Mouse (Mus musculus) embryonic facial prominence, embryonic 11.5 days (tissue): ENCODE results near the gene Gm10447. TPM values are rescaled to one million over a fixed set of nuclear protein-coding genes. Genes with fewer than 3 reads are reported as not detected.

Experiments
- ATAC-seq: fragments of 200-750 bp; cut with Nextera tagmentation; replicated peaks from 2 replicates; pipeline ENCODE4 v1.8.0; 2017; ENCODE audit warnings: low read depth; ENCODE audit not compliant: insufficient number of reproducible peaks, low FRiP score, low TSS enrichment
- DNase-seq: peaks from one replicate; pipeline ENCODE4 v3.0.0-alpha.2; 2015; ENCODE audit warnings: low spot score
- H3K27ac ChIP-seq: fragments of 300-500 bp; sonication (generic); replicated peaks from 2 replicates; pipeline ENCODE4 v1.5.1; 2014; ENCODE audit warnings: mild to moderate bottlenecking, low read depth, low read length, control low read depth
- H3K27me3 ChIP-seq: fragments of 300-500 bp; sonication (generic); 2 replicates; pipeline ENCODE4 v1.6.1; 2014; ENCODE audit warnings: mild to moderate bottlenecking, low read length, moderate library complexity, mixed read lengths; ENCODE audit not compliant: control insufficient read depth, insufficient read depth
- H3K36me3 ChIP-seq: fragments of 300-500 bp; sonication (generic); replicated peaks from 2 replicates; pipeline ENCODE4 v1.6.1; 2014; ENCODE audit warnings: low read depth, mild to moderate bottlenecking, low read length, moderate library complexity, mixed read lengths; ENCODE audit not compliant: control insufficient read depth, insufficient read depth
- H3K4me1 ChIP-seq: fragments of 300-500 bp; sonication (generic); 2 replicates; pipeline ENCODE4 v1.6.1; 2014; ENCODE audit warnings: low read length, mixed read lengths; ENCODE audit not compliant: control insufficient read depth, insufficient read depth
- H3K4me2 ChIP-seq: fragments of 300-500 bp; sonication (generic); 2 replicates; pipeline ENCODE4 v1.6.1; 2014; ENCODE audit warnings: low read depth, mild to moderate bottlenecking, control low read depth, low read length, moderate library complexity
- H3K4me3 ChIP-seq: fragments of 300-500 bp; sonication (generic); 2 replicates; pipeline ENCODE4 v1.5.1; 2014; ENCODE audit warnings: low read depth, low read length, control low read depth
- H3K9ac ChIP-seq: fragments of 300-500 bp; sonication (generic); replicated peaks from 2 replicates; pipeline ENCODE4 v1.6.1; 2014; ENCODE audit warnings: mild to moderate bottlenecking, control low read depth, low read length
- H3K9me3 ChIP-seq: fragments of 300-500 bp; sonication (generic); replicated peaks from 2 replicates; pipeline ENCODE4 v1.6.1; 2016; ENCODE audit warnings: mild to moderate bottlenecking, low read length, inconsistent platforms, mixed read lengths; ENCODE audit not compliant: control insufficient read depth
- WGBS: fragments of 180-500 bp; shearing (Covaris S2); extraction: QIAGEN DNeasy Blood & Tissue Kit; methylation state at CpG from one replicate; pipeline ENCODE4 v1.1.7; 2014; 5-methylcytosine and 5-hydroxymethylcytosine counted together
- polyA plus RNA-seq: library from polyadenylated mRNA; unstranded; fragments of >200 nt; fragmentation: Nextera tagmentation; extraction: Ambion mirVana; gene quantifications from 2 replicates; pipeline ENCODE4 v1.2.1, GENCODE M21; 2014

Gm10447 gene
- polyA plus RNA-seq, 1 experiment from 2014 or later: not detected

DNA sequence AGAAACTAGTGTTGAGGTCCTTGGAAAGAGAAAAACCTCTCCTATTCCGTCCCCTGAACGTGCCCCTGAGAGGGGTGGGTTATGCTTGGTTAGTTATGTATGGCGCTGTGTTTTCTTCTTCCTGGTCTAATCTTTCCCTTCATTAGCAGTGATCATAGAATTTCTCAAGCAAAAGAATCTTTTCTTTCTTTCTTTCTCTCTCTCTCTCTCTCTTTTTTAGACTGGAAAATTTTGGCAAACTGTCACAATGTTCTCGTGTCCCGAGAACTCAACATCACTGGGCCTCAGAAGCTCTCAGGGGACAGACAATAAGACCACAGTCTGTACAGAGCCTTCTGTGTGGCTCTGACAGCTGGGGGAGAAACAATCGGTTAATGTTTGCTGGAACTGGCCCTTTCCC is 38.5 kb upstream of the Gm10447 start:
- Histone ChIP-seq H3K4me3 (no peak overlapping the region), H3K9me3 (no peaks in the 10 kb centered on the region), H3K27me3 (no peaks in the 10 kb centered on the region), H3K4me1 (no peaks in the 10 kb centered on the region; the same call in 1 of the 2 replicates), H3K36me3 (no peaks in the 10 kb centered on the region), H3K4me2 (no peak overlapping the region), H3K9ac (no peak overlapping the region), H3K27ac (no peak overlapping the region)
- ATAC-seq: no peak
- 37% methylated on average over 6 of the region's 6 CpGs for WGBS
- DNase-seq: no peak

- Histone ChIP-seq H3K36me3 (no peaks in the 10 kb centered on the region), H3K9me3 (no peaks in the 10 kb centered on the region), H3K27ac (no peak overlapping the region), H3K4me1 (no peaks in the 10 kb centered on the region; the same call in 1 of the 2 replicates), H3K9ac (no peak overlapping the region), H3K4me2 (no peak overlapping the region), H3K4me3 (no peak overlapping the region), H3K27me3 (no peaks in the 10 kb centered on the region)
- no peak for DNase-seq
- WGBS: 22% methylated on average over 3 of the region's 3 CpGs
- no peak for ATAC-seq
These were observed 36.5 kb upstream of the Gm10447 start for GRCm38 (mm10) chr11:53493243-53493955.

DNA sequence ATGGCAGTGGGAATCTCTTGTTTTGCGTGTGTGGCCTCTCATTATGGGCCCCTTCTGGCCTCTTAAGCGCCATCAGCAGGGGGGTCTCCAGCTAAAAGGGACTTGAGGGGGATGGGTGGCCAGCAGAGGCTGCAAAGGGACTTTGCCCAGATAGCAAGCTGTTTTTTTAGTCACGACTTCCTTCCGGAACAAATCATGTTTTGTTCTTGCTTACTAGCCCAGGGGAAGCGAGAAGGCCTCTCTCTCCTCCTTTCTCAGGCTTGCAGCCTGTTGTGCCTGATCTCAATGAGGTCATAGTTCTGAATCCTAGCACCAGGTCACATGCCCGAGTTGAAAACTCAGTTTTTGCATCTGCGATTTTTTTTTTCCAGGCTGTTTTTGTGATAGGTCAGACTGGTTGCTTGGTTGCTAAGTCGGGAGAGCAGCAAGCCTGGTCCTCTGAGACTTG is 35.1 kb upstream of the Gm10447 start:
- peaks cover 1% of the 10 kb centered on the region for H3K4me1 ChIP-seq
- ATAC-seq (no peak), DNase-seq (peak; percentile 57)
- no peak overlapping the region for H3K9ac ChIP-seq
- no peaks in the 10 kb centered on the region for H3K36me3 ChIP-seq
- no peaks in the 10 kb centered on the region for H3K9me3 ChIP-seq
- 10% methylated on average over 8 of the region's 8 CpGs for WGBS
- no peaks in the 10 kb centered on the region for H3K27me3 ChIP-seq
- no peak overlapping the region for H3K4me3 ChIP-seq
- no peak overlapping the region for H3K4me2 ChIP-seq
- H3K27ac ChIP-seq: no peak overlapping the region

DNA sequence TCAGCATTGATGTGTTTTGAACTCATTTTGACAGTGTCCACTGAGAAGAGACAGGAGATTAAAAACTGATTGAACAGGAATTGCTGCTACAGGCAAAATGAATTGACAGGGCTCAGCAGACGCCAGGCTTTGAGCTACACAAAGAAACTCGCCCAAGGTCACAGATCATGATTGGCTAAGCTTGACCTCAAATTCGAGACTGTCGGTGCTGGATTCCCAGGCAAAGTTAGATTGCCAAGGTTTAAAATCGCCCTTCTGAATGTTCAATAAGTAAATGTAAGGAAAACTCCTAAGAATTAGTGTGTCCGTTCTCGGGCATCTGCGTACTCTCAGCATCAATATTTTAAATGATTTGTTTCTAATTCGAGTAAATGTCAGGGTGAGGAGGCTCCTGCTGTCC is 32.5 kb upstream of the Gm10447 start:
- H3K9ac ChIP-seq: no peak overlapping the region
- H3K4me2 ChIP-seq: no peak overlapping the region
- H3K36me3 ChIP-seq: no peaks in the 10 kb centered on the region
- no peaks in the 10 kb centered on the region for H3K27me3 ChIP-seq
- H3K4me3 ChIP-seq: no peak overlapping the region
- no peaks in the 10 kb centered on the region for H3K9me3 ChIP-seq
- DNase-seq: no peak
- ATAC-seq: no peak
- H3K27ac ChIP-seq: no peak overlapping the region
- peaks cover 4% of the 10 kb centered on the region for H3K4me1 ChIP-seq
- 60% methylated on average over 9 of the region's 9 CpGs for WGBS

- 94% methylated on average over 5 of the region's 5 CpGs for WGBS
- ATAC-seq (no peak), DNase-seq (no peak)
- H3K9me3 ChIP-seq: no peaks in the 10 kb centered on the region
- H3K9ac ChIP-seq: no peak overlapping the region
- H3K4me2 ChIP-seq: no peak overlapping the region
- peaks cover 4% of the 10 kb centered on the region for H3K4me1 ChIP-seq
- no peak overlapping the region for H3K4me3 ChIP-seq
- no peaks in the 10 kb centered on the region for H3K36me3 ChIP-seq
- no peak overlapping the region for H3K27ac ChIP-seq
- no peaks in the 10 kb centered on the region for H3K27me3 ChIP-seq
These were observed 32.1 kb upstream of the Gm10447 start for GRCm38 (mm10) chr11:53489007-53489406.

- H3K9ac ChIP-seq: no peak overlapping the region
- H3K27ac ChIP-seq: no peak overlapping the region
- 7% methylated on average over 27 of the region's 27 CpGs for WGBS
These were observed 30.1 kb upstream of the Gm10447 start for GRCm38 (mm10) chr11:53486822-53487594.

DNA sequence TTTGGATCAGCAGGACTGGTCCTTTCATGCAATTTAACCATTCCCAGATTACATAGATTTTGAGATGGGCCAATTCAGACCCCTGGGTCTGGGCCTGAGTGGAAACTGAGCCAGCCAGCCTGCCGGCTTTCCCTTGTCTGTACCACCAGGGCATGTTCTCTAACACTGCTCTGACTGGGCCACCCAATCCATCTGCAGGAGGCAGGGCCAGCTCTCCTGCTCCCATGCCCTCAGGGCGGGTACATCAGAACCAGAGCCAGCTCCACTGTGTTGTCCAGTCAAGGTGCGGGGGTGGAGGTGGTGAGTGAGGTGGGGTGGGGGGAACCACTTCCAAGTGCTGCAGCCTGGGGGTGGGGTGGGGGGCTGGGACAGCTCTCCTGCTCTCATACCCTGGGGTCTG is 29.4 kb upstream of the Gm10447 start:
- no peak overlapping the region for H3K4me3 ChIP-seq
- H3K36me3 ChIP-seq: no peaks in the 10 kb centered on the region
- ATAC-seq (no peak), DNase-seq (no peak)
- peaks cover 4% of the 10 kb centered on the region for H3K4me1 ChIP-seq
- no peak overlapping the region for H3K4me2 ChIP-seq
- no peaks in the 10 kb centered on the region for H3K9me3 ChIP-seq
- peaks cover 1% of the 10 kb centered on the region for H3K27me3 ChIP-seq
- H3K9ac ChIP-seq: no peak overlapping the region
- WGBS: 62% methylated on average over 3 of the region's 3 CpGs
- no peak overlapping the region for H3K27ac ChIP-seq

More at GRCm38 (mm10) chr11:53486822-53487594, 30.1 kb upstream of the Gm10447 start:
- no peaks in the 10 kb centered on the region for H3K9me3 ChIP-seq
- no peaks in the 10 kb centered on the region for H3K27me3 ChIP-seq
- H3K4me1 ChIP-seq: peaks cover 4% of the 10 kb centered on the region
- peak overlapping the region; percentile 32 for H3K4me2 ChIP-seq
- no peak overlapping the region for H3K4me3 ChIP-seq
- H3K36me3 ChIP-seq: no peaks in the 10 kb centered on the region
- DNase-seq (peak; percentile 36), ATAC-seq (peak; percentile 64)

- Histone ChIP-seq H3K27me3 (peaks cover 4% of the 10 kb centered on the region), H3K27ac (no peak overlapping the region), H3K36me3 (no peaks in the 10 kb centered on the region), H3K9ac (no peak overlapping the region), H3K9me3 (no peaks in the 10 kb centered on the region), H3K4me2 (no peak overlapping the region), H3K4me3 (no peak overlapping the region), H3K4me1 (peaks cover 4% of the 10 kb centered on the region)
- no peak for DNase-seq
- ATAC-seq: no peak
- WGBS: 42% methylated on average over 3 of the region's 3 CpGs
These were observed 28.8 kb upstream of the Gm10447 start for GRCm38 (mm10) chr11:53485719-53486118.
